Mouse (Mus musculus): ENCODE measurements around the gene Cxadr.

- TF ChIP-seq POLR2AphosphoS5 (IDR thresholded peaks at IDR 0.05; ENCODE audit: insufficient replicate concordance, low read depth, low read length) (no peak), CTCF (IDR thresholded peaks at IDR 0.05; ENCODE audit: low read depth, low read length) (no peak), GATA1 (IDR thresholded peaks at IDR 0.05; ENCODE audit: borderline replicate concordance, low read length) (no peak), TAL1 (conservative IDR thresholded peaks at IDR 0.05; ENCODE audit: low read depth, low read length) (no peak), GATA2 (IDR thresholded peaks at IDR 0.05; ENCODE audit: borderline replicate concordance, low read depth, low read length) (no peak)
Observed at GRCm38 (mm10) chr16:78319711-78320110, 18.4 kb downstream of the Cxadr start.

Measured in G1E (cell line).